Mouse (Mus musculus): ENCODE measurements around the gene Asb11. TPM values are rescaled to one million over a fixed set of nuclear protein-coding genes. Genes with fewer than 3 reads are reported as not detected.
A peak's percentile ranks its signal among the peaks of the same experiment; 100 is the strongest.

The Asb11 gene
- total RNA-seq (2015; ENCODE audit: low replicate concordance) (not detected in 2 replicates), total RNA-seq (2017; ENCODE audit: low replicate concordance) (0.77 and 3.3 TPM in 2 replicates)

- no peak for ATAC-seq (replicated peaks; ENCODE audit: low FRiP score, poor library complexity, severe bottlenecking)
Measured at GRCm38 (mm10) chrX:164436709-164437108, at the start of gene Asb11. TSS of gene Asb11 (plus strand) at chrX:164436994.

DNA sequence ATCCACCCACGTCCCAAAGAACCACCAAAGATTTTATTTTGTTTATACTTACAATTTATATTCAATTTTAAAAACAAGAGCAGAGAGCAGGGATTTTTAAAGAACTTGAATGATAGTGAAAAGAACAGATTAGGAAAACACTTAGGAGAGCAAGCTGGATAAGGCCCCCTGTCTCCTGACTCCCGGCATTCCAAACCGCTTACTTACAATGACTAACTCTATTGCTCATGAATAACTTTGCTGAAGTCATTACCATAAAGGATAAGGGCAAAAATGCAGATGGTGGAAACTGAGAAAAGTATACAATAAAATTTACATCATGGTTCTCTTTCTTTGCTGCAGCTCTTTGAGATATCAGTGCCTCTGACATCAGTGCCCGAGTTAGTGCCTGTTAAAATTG, 42.7 kb upstream of the Asb11 start:
- no peak for ATAC-seq (replicated peaks; ENCODE audit: low FRiP score, poor library complexity, severe bottlenecking)

DNA sequence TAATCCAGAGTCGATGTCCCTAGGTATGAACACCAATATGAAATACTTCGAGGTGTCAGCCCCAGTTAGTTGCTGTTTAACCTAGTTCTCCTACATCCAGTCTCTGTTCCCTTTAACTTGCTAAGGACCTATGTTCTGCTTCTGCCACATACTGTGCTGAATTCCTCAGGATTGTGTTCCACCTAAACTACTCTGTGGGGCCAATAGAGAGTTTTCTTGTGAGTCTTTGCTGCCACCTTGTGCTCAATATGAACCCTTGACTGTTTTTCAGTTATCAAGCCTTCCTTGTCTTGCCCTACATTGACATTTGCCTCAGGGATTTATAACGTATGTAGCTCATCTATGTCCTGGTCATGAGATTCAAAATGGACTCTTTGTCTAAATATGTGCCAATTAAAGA, 38.3 kb upstream of the Asb11 start:
- no peak for ATAC-seq (replicated peaks; ENCODE audit: low FRiP score, poor library complexity, severe bottlenecking)

DNA sequence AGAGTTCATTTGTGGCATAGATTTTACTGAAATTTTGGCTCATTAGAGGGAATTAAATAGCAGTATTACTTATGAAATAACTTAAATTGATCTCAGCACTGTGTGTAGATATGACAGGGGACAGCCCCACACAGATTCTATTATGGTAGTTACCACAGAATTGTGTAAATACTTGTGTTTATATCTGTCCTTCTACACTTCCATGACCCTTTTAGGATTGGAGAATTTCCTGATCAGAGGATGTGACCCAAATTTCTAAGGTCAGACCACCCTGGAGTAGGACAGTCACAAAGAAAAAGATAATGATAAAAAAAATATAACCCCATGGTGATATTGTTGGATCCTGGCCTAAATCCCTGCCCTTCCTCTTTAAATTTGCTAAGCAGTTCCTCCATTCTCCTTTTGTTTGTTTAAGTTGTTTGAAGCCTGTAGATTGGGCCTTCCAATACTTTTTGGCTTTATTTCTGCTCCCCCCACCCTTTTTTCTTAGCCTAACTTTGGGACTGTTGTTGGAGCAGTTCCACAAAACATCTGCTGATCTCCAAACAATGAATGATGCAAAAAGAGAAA, 31.6 kb upstream of the Asb11 start:
- ATAC-seq (replicated peaks; ENCODE audit: low FRiP score, poor library complexity, severe bottlenecking) = no peak

GRCm38 (mm10) chrX:164406133-164407022, 30.4 kb upstream of the Asb11 start:
- ATAC-seq (replicated peaks; ENCODE audit: low FRiP score, poor library complexity, severe bottlenecking) = no peak

GRCm38 (mm10) chrX:164408301-164408927, 28.4 kb upstream of the Asb11 start:
- no peak for ATAC-seq (replicated peaks; ENCODE audit: low FRiP score, poor library complexity, severe bottlenecking)

GRCm38 (mm10) chrX:164410562-164410961, 26.2 kb upstream of the Asb11 start:
- ATAC-seq (replicated peaks; ENCODE audit: low FRiP score, poor library complexity, severe bottlenecking) = no peak

- ATAC-seq (replicated peaks; ENCODE audit: low FRiP score, poor library complexity, severe bottlenecking) = no peak
Measured at GRCm38 (mm10) chrX:164416803-164417202, 20.0 kb upstream of the Asb11 start.

DNA sequence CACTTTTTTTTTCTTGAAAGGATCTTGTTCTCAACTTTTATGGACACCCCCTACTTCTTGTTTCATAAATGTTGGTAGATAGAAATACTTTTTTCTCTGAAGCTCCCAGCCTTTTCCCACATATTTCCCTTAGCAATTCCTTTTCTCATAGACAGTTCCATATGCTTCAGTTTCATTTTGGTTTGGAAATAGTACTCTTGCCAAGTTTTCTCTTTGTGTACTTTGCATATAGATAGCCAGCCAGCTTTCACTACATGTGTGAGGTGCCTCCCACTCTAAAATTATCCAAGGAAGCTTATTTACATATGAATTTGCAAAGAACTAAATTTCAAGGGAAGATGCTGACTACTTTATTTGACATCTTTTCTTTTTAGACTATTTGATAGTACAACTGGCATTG, 18.8 kb upstream of the Asb11 start:
- no peak for ATAC-seq (replicated peaks; ENCODE audit: low FRiP score, poor library complexity, severe bottlenecking)

- peak; percentile 97 for ATAC-seq (replicated peaks; ENCODE audit: low FRiP score, poor library complexity, severe bottlenecking)
Measured at GRCm38 (mm10) chrX:164419471-164419939, 17.3 kb upstream of the Asb11 start, which contains the start of gene Piga. TSS of gene Piga (plus strand) at chrX:164419787.

DNA sequence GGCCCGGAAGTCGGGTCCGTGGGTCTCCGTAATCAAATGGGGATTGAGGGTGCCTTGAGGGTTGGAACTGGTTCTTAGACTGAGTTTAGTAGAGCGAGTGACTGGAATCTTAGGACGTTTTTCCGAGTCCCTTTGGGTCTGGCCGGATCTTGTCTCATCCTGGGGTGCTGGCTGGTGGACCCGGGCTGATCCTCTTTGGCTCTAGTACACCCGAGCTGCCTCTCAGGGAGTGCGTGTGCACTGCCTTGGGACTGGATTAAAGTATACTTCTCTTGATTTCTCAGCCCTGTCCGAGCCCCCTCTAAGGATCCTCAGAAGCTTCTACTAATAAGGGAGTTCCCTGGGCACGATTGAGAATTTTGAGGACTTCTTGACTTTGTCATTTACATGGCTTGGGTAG, 16.8 kb upstream of the Asb11 start:
- peak; percentile 43 for ATAC-seq (replicated peaks; ENCODE audit: low FRiP score, poor library complexity, severe bottlenecking)

DNA sequence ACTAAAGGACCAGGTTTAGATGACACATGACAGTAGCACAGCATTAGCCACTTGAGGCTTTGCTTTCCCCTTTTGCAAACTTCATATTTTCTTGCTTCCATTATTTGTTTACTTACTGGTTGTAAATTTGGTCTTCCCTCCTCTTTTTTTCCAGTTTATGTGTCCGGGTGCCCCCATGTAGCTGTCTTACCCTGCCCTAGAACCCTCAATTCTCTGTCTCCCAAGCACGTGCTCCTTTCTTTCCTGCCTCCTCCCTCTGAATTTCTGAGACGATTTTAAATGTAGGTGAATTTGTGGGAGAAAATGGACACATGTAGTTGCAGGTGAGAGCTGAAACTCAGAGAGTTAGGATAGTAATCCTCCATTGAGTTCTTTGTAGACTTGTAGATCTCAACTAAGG, 16.3 kb upstream of the Asb11 start:
- no peak for ATAC-seq (replicated peaks; ENCODE audit: low FRiP score, poor library complexity, severe bottlenecking)

GRCm38 (mm10) chrX:164424821-164425220, 12.0 kb upstream of the Asb11 start:
- peak; percentile 81 for ATAC-seq (replicated peaks; ENCODE audit: low FRiP score, poor library complexity, severe bottlenecking)

DNA sequence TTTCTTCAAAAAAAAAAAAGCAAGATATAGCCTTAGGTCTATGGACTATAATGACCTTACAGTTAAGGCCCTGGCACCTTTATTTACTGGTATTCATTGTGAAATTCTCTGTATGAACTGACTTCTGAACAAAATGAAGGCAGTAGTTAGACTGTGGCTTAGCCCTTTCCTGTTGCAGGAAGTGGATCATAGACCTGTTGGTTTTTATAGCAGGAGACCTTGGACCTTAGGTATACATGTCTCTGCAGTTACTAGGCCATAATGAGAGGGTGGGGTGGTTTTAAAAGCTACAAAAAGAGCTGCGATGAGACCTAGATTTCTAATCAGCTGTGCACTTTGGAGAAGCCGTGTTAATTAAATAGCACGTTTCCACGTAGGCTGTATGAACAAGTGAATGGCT, 9.5 kb upstream of the Asb11 start:
- no peak for ATAC-seq (replicated peaks; ENCODE audit: low FRiP score, poor library complexity, severe bottlenecking)

DNA sequence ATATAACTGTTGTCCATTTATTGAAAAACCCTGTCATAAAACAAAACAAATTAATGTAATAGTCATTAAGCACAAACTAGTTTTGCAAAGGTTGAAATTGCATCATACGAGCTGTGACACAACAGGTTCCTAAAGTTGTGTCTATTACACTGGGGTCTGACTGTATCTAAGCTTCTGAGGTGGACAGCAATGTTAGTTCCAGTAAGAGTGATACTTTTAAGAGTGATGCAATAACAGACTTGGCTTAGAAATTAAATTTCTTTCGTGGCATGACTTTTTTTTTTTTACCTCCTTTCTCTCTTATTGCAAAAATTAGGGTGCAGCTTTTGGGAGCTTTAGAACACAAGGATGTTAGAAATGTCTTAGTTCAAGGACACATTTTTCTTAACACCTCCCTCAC, 8.6 kb upstream of the Asb11 start:
- ATAC-seq (replicated peaks; ENCODE audit: low FRiP score, poor library complexity, severe bottlenecking) = no peak

GRCm38 (mm10) chrX:164430621-164431020, 6.2 kb upstream of the Asb11 start:
- no peak for ATAC-seq (replicated peaks; ENCODE audit: low FRiP score, poor library complexity, severe bottlenecking)

- no peak for ATAC-seq (replicated peaks; ENCODE audit: low FRiP score, poor library complexity, severe bottlenecking)
Measured at GRCm38 (mm10) chrX:164431133-164431532, 5.7 kb upstream of the Asb11 start.

GRCm38 (mm10) chrX:164431541-164431940, 5.3 kb upstream of the Asb11 start:
- no peak for ATAC-seq (replicated peaks; ENCODE audit: low FRiP score, poor library complexity, severe bottlenecking)

GRCm38 (mm10) chrX:164432682-164433081, 4.1 kb upstream of the Asb11 start:
- no peak for ATAC-seq (replicated peaks; ENCODE audit: low FRiP score, poor library complexity, severe bottlenecking)

DNA sequence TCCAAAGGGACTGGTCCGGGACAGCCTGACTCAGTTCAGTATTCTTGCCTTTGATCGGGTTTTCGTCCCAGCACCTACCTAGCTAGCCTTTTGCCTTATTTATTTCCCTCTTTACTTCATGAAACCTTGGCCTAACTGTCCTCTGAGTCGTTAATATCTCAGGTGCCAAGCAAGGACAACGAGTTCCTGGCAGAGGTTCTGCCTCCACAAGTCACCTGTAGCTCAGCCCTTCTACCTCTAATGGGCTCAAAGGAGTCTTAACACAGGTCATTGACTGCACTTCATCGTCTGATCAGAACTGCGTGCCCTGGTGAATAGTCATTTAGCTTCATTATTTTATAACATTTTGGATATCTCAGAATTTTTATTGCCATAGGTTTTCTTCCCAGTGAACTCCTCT, 2.7 kb downstream of the Asb11 start:
- no peak for ATAC-seq (replicated peaks; ENCODE audit: low FRiP score, poor library complexity, severe bottlenecking)

- ATAC-seq (replicated peaks; ENCODE audit: low FRiP score, poor library complexity, severe bottlenecking) = no peak
Measured at GRCm38 (mm10) chrX:164440140-164440539, 3.3 kb downstream of the Asb11 start.

Data from erythroblast, adult 5-6 weeks (primary cell).